Mouse (Mus musculus): ENCODE measurements around the gene Alox12. TPM values are rescaled to one million over a fixed set of nuclear protein-coding genes. Genes with fewer than 3 reads are reported as not detected.

Gene Alox12
- total RNA-seq, 1 experiment = 0.49 TPM

- in situ Hi-C loops (cut with MboI; ENCODE audit: low sequenced_read_pairs in 2 of 2, unreplicated experiment in 2 of 2) = no loop called here
Observed at GRCm38 (mm10) chr11:70192157-70192556, 63.0 kb downstream of the Alox12 start.

More at GRCm38 (mm10) chr11:70192157-70192556, 63.0 kb downstream of the Alox12 start:
- Histone ChIP-seq H3K36me3 (ENCODE audit: control insufficient read depth, insufficient read depth, low read length, poor library complexity, severe bottlenecking) (no peaks in the 10 kb centered on the region), H3K27ac (ENCODE audit: insufficient read depth, low read depth, low read length, poor library complexity, severe bottlenecking) (no peak overlapping the region), H3K4me1 (ENCODE audit: control insufficient read depth in 2 of 2, insufficient read depth in 2 of 2, low read length in 2 of 2, poor library complexity in 1 of 2) (peaks cover 0 to 3% of the 10 kb centered on the region in 2 experiments; a peak in 2 of 4 replicates), H3K4me3 (ENCODE audit: insufficient read depth in 1 of 2, low read depth in 1 of 2, low read length in 2 of 2, poor library complexity in 1 of 2, severe bottlenecking in 1 of 2) (no peak overlapping the region), H3K9me3 (ENCODE audit: control insufficient read depth, insufficient read depth, low read depth, low read length) (no peaks in the 10 kb centered on the region), H3K9ac (ENCODE audit: insufficient read depth, low read depth, low read length, poor library complexity, severe bottlenecking) (no peak overlapping the region)
- DNase-seq (ENCODE audit: low read depth, low spot score) = no peak
- no peak for TF ChIP-seq ZC3H11A (IDR thresholded peaks at IDR 0.05; ENCODE audit: borderline replicate concordance, low read depth, low read length)
- TF ChIP-seq MAFK (IDR thresholded peaks at IDR 0.05; ENCODE audit: insufficient read depth, low read depth, low read length) = no peak
- no peak for TF ChIP-seq CHD2 (IDR thresholded peaks at IDR 0.05; ENCODE audit: low read depth, low read length)
- TF ChIP-seq HCFC1 (IDR thresholded peaks at IDR 0.05; ENCODE audit: borderline replicate concordance, insufficient read depth, low read length) = no peak
- no peak for TF ChIP-seq ZNF384 (IDR thresholded peaks at IDR 0.05; ENCODE audit: low read depth, low read length)

Other genes with a start within 250 kb of the Alox12 start
- 32.5 and 48.7 TPM in 2 replicates for gene Acadvl, start 239.9 kb downstream of the Alox12 start, total RNA-seq (2012; rRNA removed)
- 10.8 and 11.4 TPM in 2 replicates for gene Dlg4, start 238.4 kb downstream of the Alox12 start, total RNA-seq (2012; rRNA removed)
- 0.58 TPM in 1 of 2 replicates, not detected in the other for gene Asgr1, start 201.3 kb downstream of the Alox12 start, total RNA-seq (2012; rRNA removed)
- gene Asgr2, start 162.7 kb downstream of the Alox12 start, total RNA-seq (2012; rRNA removed) = 2.0 and 2.1 TPM in 2 replicates
- 0.42 and 1.8 TPM in 2 replicates for gene Mgl2, start 125.0 kb downstream of the Alox12 start, total RNA-seq (2012; rRNA removed)
- gene Clec10a, start 99.2 kb downstream of the Alox12 start, total RNA-seq (2012; rRNA removed) = 2.1 and 2.2 TPM in 2 replicates
- 0.98 and 3.0 TPM in 2 replicates for gene Slc16a11, start 42.6 kb downstream of the Alox12 start, total RNA-seq (2012; rRNA removed)
- gene Slc16a13, start 34.3 kb downstream of the Alox12 start, total RNA-seq (2012; rRNA removed) = 10.7 and 12.4 TPM in 2 replicates
- 5.2 and 7.1 TPM in 2 replicates for gene Bcl6b, start 25.6 kb downstream of the Alox12 start, total RNA-seq (2012; rRNA removed)
- gene 0610010K14Rik, start 17.4 kb downstream of the Alox12 start, total RNA-seq (2012; rRNA removed) = 49.9 and 59.4 TPM in 2 replicates
- 2.4 and 4.5 TPM in 2 replicates for gene Gm21988, start 15.5 kb downstream of the Alox12 start, total RNA-seq (2012; rRNA removed)
- 66.0 and 75.1 TPM in 2 replicates for gene Rnasek, start 15.5 kb downstream of the Alox12 start, total RNA-seq (2012; rRNA removed)
- gene Alox12e, start 67.3 kb upstream of the Alox12 start, total RNA-seq (2012; rRNA removed) = 0.16 and 0.27 TPM in 2 replicates
- 0.53 and 1.7 TPM in 2 replicates for gene Alox15, start 96.7 kb upstream of the Alox12 start, total RNA-seq (2012; rRNA removed)
- gene Pelp1, start 154.7 kb upstream of the Alox12 start, total RNA-seq (2012; rRNA removed) = 76.5 and 77.5 TPM in 2 replicates
- gene Arrb2, start 177.3 kb upstream of the Alox12 start, total RNA-seq (2012; rRNA removed) = 30.6 and 43.1 TPM in 2 replicates
- 29.1 and 31.2 TPM in 2 replicates for gene Med11, start 196.6 kb upstream of the Alox12 start, total RNA-seq (2012; rRNA removed)
- gene Zmynd15, start 204.1 kb upstream of the Alox12 start, total RNA-seq (2012; rRNA removed) = 0.54 and 1.5 TPM in 2 replicates
- gene Cxcl16, start 204.6 kb upstream of the Alox12 start, total RNA-seq (2012; rRNA removed) = 2.9 and 6.6 TPM in 2 replicates
- 3.8 and 4.6 TPM in 2 replicates for gene Tm4sf5, start 249.9 kb upstream of the Alox12 start, total RNA-seq (2012; rRNA removed)